Mouse (Mus musculus) monocyte, adult 5-6 weeks (primary cell): Measurements from ENCODE around the gene Cxadr. TPM values are rescaled to one million over a fixed set of nuclear protein-coding genes. Genes with fewer than 3 reads are reported as not detected.

Experiments used
- ATAC-seq: fragments of 153-309, 156-312 bp; replicated peaks from 2 replicates; pipeline ENCODE4 v1.8.0; 2017; ENCODE audit warnings: mild to moderate bottlenecking; ENCODE audit not compliant: low TSS enrichment, insufficient number of reproducible peaks, severe bottlenecking, poor library complexity, low FRiP score
- total RNA-seq: library from RNA; stranded (forward); fragments of 200-1000, 200-491, 200-594 nt; gene quantifications from 3 replicates; pipeline ENCODE4 v1.2.3, GENCODE M21; 2017

Gene Cxadr
- under 0.01 to 0.85 TPM (median 0.19 TPM) in 3 replicates for total RNA-seq

GRCm38 (mm10) chr16:78301183-78301830 lies at the start of gene Cxadr:
Gene Cxadr (plus strand): TSS chr16:78301489.
- ATAC-seq, result 0 out of 2 replicates have a peak, but pooled peaks have one; percentile 32

- no peak for ATAC-seq
Measured at GRCm38 (mm10) chr16:78258989-78259388, 42.3 kb upstream of the Cxadr start.

- no peak for ATAC-seq
Measured at GRCm38 (mm10) chr16:78260070-78260879, 41.0 kb upstream of the Cxadr start.

- ATAC-seq, result no peak
Measured at GRCm38 (mm10) chr16:78261520-78261919, 39.8 kb upstream of the Cxadr start.

- ATAC-seq, result no peak
Measured at GRCm38 (mm10) chr16:78264442-78265150, 36.7 kb upstream of the Cxadr start.

GRCm38 (mm10) chr16:78265151-78265590 lies 36.1 kb upstream of the Cxadr start:
- ATAC-seq, result peak; percentile 54; the same call in 1 of the 2 replicates

- no peak for ATAC-seq
Measured at GRCm38 (mm10) chr16:78265826-78266225, 35.5 kb upstream of the Cxadr start.

GRCm38 (mm10) chr16:78267453-78267852 lies 33.8 kb upstream of the Cxadr start:
- ATAC-seq, result peak; percentile 60

- ATAC-seq, result no peak
Measured at GRCm38 (mm10) chr16:78268167-78268566, 33.1 kb upstream of the Cxadr start.

GRCm38 (mm10) chr16:78274825-78275455 lies 26.3 kb upstream of the Cxadr start:
- ATAC-seq, result no peak

GRCm38 (mm10) chr16:78277567-78277966 lies 23.7 kb upstream of the Cxadr start:
- no peak for ATAC-seq

GRCm38 (mm10) chr16:78280093-78280881 lies 21.0 kb upstream of the Cxadr start:
- no peak for ATAC-seq

GRCm38 (mm10) chr16:78283231-78283630 lies 18.1 kb upstream of the Cxadr start:
- no peak for ATAC-seq

- no peak for ATAC-seq
Measured at GRCm38 (mm10) chr16:78294051-78294450, 7.2 kb upstream of the Cxadr start.

- ATAC-seq, result no peak
Measured at GRCm38 (mm10) chr16:78294606-78295275, 6.5 kb upstream of the Cxadr start.

GRCm38 (mm10) chr16:78295601-78296000 lies 5.7 kb upstream of the Cxadr start:
- ATAC-seq, result no peak

- no peak for ATAC-seq
Measured at GRCm38 (mm10) chr16:78296114-78296513, 5.2 kb upstream of the Cxadr start.
